In the genomic region with DNA sequence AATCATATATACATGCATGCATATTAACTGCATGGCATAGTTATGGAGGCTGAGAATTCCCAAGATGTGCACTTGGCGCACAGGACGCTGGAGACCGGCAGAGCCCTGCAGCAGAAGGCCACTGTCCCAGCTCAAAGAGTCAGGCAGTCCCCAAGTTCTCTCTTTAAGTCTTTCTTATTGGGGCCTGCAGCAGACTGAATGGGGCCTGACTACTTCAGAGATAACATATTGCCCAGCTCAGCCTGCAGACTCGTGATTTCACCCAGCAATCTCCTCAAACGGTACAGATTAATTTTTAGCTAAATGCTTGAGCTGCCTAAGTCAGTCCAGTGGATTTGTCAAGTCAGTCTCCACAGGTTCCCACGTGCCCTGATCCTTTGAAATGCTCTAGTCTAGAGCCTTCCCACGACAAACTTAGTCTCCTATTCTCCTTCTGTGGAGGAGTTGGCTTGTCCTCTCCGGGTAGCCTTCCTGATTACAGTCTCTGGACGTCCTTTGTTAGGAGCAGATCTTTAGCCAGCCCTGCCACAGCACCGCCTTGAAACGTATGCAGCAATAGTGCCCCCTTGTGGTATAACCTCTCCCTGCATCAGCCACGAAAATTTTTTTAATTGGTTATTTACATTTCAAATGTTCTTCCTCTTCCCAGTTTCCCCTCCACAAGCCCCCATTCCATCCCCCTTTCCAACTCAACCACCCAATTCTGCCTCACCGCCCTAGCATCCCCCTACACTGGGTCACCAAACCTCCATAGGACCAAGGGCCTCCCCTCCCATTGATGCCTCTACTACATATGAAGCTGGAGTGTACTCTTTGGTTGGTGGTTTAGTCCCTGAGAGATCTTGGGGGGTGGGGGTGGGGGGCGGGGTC, we compare ENCODE assay signal across 8 mouse cellular contexts. TPM values are rescaled to one million over a fixed set of nuclear protein-coding genes. Genes with fewer than 3 reads are reported as not detected.
DNase-seq lines count a peak whose midpoint lies in the region; ATAC-seq lines count a peak whose summit lies in the region.

No protein-coding gene starts in this region.

- H3K27ac ChIP-seq in hindbrain, embryonic 12.5 days = no peak overlapping the region
- H3K27ac ChIP-seq in lung, embryonic 16.5 days (ENCODE audit: low read length) = peak overlapping the region; percentile 90

- H3K4me3 ChIP-seq in hindbrain, embryonic 12.5 days = no peak overlapping the region
- no peak overlapping the region for H3K4me3 ChIP-seq in lung, embryonic 16.5 days (ENCODE audit: low read length)

- no peaks in the 10 kb centered on the region for H3K36me3 ChIP-seq in hindbrain, embryonic 12.5 days
- H3K36me3 ChIP-seq in lung, embryonic 16.5 days (ENCODE audit: control insufficient read depth, insufficient read depth, low read length) = peaks cover 13% of the 10 kb centered on the region

- H3K4me1 ChIP-seq in hindbrain, embryonic 12.5 days = peaks cover 4% of the 10 kb centered on the region; the same call in 1 of the 2 replicates
- peaks cover 9% of the 10 kb centered on the region for H3K4me1 ChIP-seq in lung, embryonic 16.5 days (replicated peaks; ENCODE audit: control insufficient read depth, insufficient read depth, low read length)

- H3K9ac ChIP-seq in hindbrain, embryonic 12.5 days = no peak overlapping the region
- H3K9ac ChIP-seq in lung, embryonic 16.5 days (ENCODE audit: low read length) = peak overlapping the region; percentile 50

- WGBS in hindbrain, embryonic 12.5 days = 28% methylated on average over 14 of the region's 14 CpGs
- WGBS in lung, embryonic 16.5 days = 16% methylated on average over 14 of the region's 14 CpGs

- no peak overlapping the region for H3K4me2 ChIP-seq in hindbrain, embryonic 12.5 days (replicated peaks)
- no peak overlapping the region; the same call in 1 of the 2 replicates for H3K4me2 ChIP-seq in lung, embryonic 16.5 days (ENCODE audit: low read depth, low read length)

- H3K27me3 ChIP-seq in hindbrain, embryonic 12.5 days = no peaks in the 10 kb centered on the region
- H3K27me3 ChIP-seq in lung, embryonic 16.5 days (ENCODE audit: control insufficient read depth, insufficient read depth, low read depth, low read length) = no peaks in the 10 kb centered on the region

- peak; percentile 78 for ATAC-seq in frontal cortex, adult (ENCODE audit: low TSS enrichment)
- peak; percentile 85 for ATAC-seq in hindbrain, embryonic 12.5 days (ENCODE audit: low FRiP score)
- ATAC-seq in lung, embryonic 16.5 days (ENCODE audit: low read depth) = peak; percentile 90

- 0 out of 2 replicates have a peak, but pooled peaks cover 4% of the 10 kb centered on the region for H3K9me3 ChIP-seq in hindbrain, embryonic 12.5 days (replicated peaks)
- no peaks in the 10 kb centered on the region for H3K9me3 ChIP-seq in lung, embryonic 16.5 days (ENCODE audit: control insufficient read depth, low read length)

- peak; percentile 90 for DNase-seq in NIH3T3 (ENCODE audit: low read depth)
- peak; percentile 81 for DNase-seq in cerebellum, adult 8-10 months
- peak; percentile 52 for DNase-seq in layer of hippocampus, adult 9-11 months
- DNase-seq in retina, adult 2 months (ENCODE audit: low read depth, low spot score) = peak; percentile 38
- DNase-seq in thymus, postnatal 25 days = peak; percentile 74

RNA-seq across cellular contexts. Expression of a gene that starts 40.9 kb away (rescaled TPM):
- 27.5 and 30.4 TPM in 2 replicates for polyA plus RNA-seq in hindbrain, embryonic 12.5 days (2016; fragmentation: Nextera tagmentation; extraction: Ambion mirVana)
- polyA plus RNA-seq in lung, embryonic 16.5 days (2015; fragmentation: Nextera tagmentation; extraction: Ambion mirVana) = 59.0 and 64.4 TPM in 2 replicates

RNA-seq across cellular contexts. Expression of a gene that starts 57.6 kb away (rescaled TPM):
- 0.27 and 0.41 TPM in 2 replicates for polyA plus RNA-seq in hindbrain, embryonic 12.5 days (2016; fragmentation: Nextera tagmentation; extraction: Ambion mirVana)
- 0.25 and 0.40 TPM in 2 replicates for polyA plus RNA-seq in lung, embryonic 16.5 days (2015; fragmentation: Nextera tagmentation; extraction: Ambion mirVana)

Comparison
In these comparisons a context has a peak if more than half of its experiments do, and no peak if none do; other contexts are left out.
1. DNase-seq: peak in every context shown above with its lines; median percentile 90 in NIH3T3; 81 in cerebellum, adult 8-10 months; 74 in thymus, postnatal 25 days; 52 in layer of hippocampus, adult 9-11 months; 38 in retina, adult 2 months.